Mouse (Mus musculus) liver, embryonic 15.5 days (tissue): ENCODE results near the gene Gm45062. TPM values are rescaled to one million over a fixed set of nuclear protein-coding genes. Genes with fewer than 3 reads are reported as not detected.
A peak's percentile ranks its signal among the peaks of the same experiment; 100 is the strongest.

ENCODE experiments used
- ATAC-seq: fragments of 200-750 bp; cut with Nextera tagmentation; 2 replicates; pipeline ENCODE4 v1.8.0; 2017; ENCODE audit warnings: moderate number of reproducible peaks, mild to moderate bottlenecking, moderate library complexity; ENCODE audit not compliant: insufficient read depth
- H3K27ac ChIP-seq: fragments of 300-500 bp; sonication (generic); replicated peaks from 2 replicates; pipeline ENCODE4 v1.5.1; 2015; ENCODE audit warnings: mild to moderate bottlenecking, inconsistent platforms
- H3K27me3 ChIP-seq: fragments of 300-500 bp; sonication (generic); 2 replicates; pipeline ENCODE4 v1.6.1; 2015; ENCODE audit warnings: mild to moderate bottlenecking, inconsistent platforms
- H3K36me3 ChIP-seq: fragments of 300-500 bp; sonication (generic); replicated peaks from 2 replicates; pipeline ENCODE4 v1.6.1; 2015; ENCODE audit warnings: moderate library complexity, mild to moderate bottlenecking, inconsistent platforms
- H3K4me1 ChIP-seq: fragments of 300-500 bp; sonication (generic); replicated peaks from 2 replicates; pipeline ENCODE4 v1.6.1; 2015; ENCODE audit warnings: inconsistent platforms
- H3K4me2 ChIP-seq: fragments of 300-500 bp; sonication (generic); 2 replicates; pipeline ENCODE4 v1.6.1; 2015; ENCODE audit warnings: moderate library complexity, mild to moderate bottlenecking, inconsistent platforms
- H3K4me3 ChIP-seq: fragments of 300-500 bp; sonication (generic); replicated peaks from 2 replicates; pipeline ENCODE4 v1.5.1; 2015; ENCODE audit warnings: mild to moderate bottlenecking, inconsistent platforms
- H3K9ac ChIP-seq: fragments of 300-500 bp; sonication (generic); 2 replicates; pipeline ENCODE4 v1.6.1; 2015; ENCODE audit warnings: moderate library complexity, mild to moderate bottlenecking, inconsistent platforms
- H3K9me3 ChIP-seq: fragments of 300-500 bp; sonication (generic); replicated peaks from 2 replicates; pipeline ENCODE4 v1.6.1; 2016; ENCODE audit warnings: inconsistent platforms
- WGBS: fragments of 180-500 bp; shearing (Covaris S2); methylation state at CpG from one replicate; pipeline ENCODE4 v1.1.7; 2015; ENCODE audit warnings: mixed read lengths; ENCODE audit not compliant: insufficient replicate concordance; 5-methylcytosine and 5-hydroxymethylcytosine counted together
- polyA plus RNA-seq: library from polyadenylated mRNA; unstranded; fragments of >200 nt; fragmentation: Nextera tagmentation; extraction: Ambion mirVana; gene quantifications from 2 replicates; pipeline ENCODE4 v1.2.1, GENCODE M21; 2015

Gene Gm45062
- polyA plus RNA-seq, 1 experiment from 2014 or later = 1.8 TPM

DNA sequence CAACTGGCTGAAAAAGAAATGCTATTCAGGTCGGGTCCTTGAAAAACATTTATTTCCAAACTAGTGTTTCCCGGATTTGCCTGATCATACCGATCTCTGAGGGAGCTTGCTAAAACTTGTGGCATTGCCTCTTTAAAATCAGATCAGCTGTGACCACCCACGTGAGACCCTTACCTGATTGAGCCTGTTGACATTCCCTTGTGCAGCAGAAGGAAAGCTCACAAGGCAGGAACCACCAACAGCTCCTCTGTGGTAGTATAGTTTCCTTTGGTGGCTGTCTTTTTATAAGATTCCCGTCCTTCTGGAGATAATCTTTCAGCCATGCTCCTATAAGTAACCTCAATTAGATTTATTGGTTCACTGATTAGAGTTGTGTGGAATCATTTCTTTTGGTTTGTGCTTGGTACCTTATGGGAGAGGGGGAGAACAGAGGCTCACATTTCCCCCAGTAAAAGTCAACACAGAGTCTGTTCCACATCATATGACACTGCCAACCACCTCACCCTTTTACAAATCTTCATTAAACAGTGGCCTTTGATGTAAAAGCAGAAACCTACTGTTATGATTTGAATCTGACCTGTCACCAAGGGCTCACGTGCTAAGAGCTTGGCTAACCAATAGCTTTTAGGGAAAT, 238.1 kb downstream of the Gm45062 start:
- WGBS = 56% methylated on average over 6 of the region's 6 CpGs
- H3K4me1 ChIP-seq = no peaks in the 10 kb centered on the region
- H3K27ac ChIP-seq = no peak overlapping the region
- H3K27me3 ChIP-seq = peaks cover 6% of the 10 kb centered on the region; the same call in 1 of the 2 replicates
- no peaks in the 10 kb centered on the region for H3K9me3 ChIP-seq
- H3K4me3 ChIP-seq = no peak overlapping the region
- ATAC-seq = no peak
- no peak overlapping the region for H3K9ac ChIP-seq
- no peak overlapping the region for H3K4me2 ChIP-seq
- no peaks in the 10 kb centered on the region for H3K36me3 ChIP-seq

DNA sequence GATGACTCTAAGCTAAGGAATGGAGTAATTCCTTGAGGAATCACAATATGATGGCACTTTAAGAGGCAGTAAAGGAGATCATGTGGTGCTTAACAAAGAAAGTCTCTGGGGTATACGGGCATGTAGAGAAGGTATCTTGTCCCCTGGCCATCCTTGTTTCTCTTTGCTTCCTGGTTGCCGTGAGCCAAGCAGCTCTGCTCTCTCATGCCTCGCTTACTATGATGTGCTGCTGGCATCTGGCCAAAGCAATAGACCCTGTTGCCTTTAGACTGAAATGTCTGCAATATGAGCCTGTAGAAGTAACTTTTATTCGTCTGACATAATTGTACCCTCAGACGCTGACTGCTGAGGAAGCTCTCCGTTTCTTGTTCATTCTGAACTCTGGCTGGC, 238.6 kb downstream of the Gm45062 start:
- ATAC-seq = no peak
- no peak overlapping the region for H3K4me2 ChIP-seq
- H3K9ac ChIP-seq = no peak overlapping the region
- peaks cover 10% of the 10 kb centered on the region; the same call in 1 of the 2 replicates for H3K27me3 ChIP-seq
- H3K27ac ChIP-seq = no peak overlapping the region
- 69% methylated on average over 6 of the region's 6 CpGs for WGBS
- H3K36me3 ChIP-seq = no peaks in the 10 kb centered on the region
- H3K4me1 ChIP-seq = no peaks in the 10 kb centered on the region
- H3K4me3 ChIP-seq = no peak overlapping the region
- no peaks in the 10 kb centered on the region for H3K9me3 ChIP-seq

DNA sequence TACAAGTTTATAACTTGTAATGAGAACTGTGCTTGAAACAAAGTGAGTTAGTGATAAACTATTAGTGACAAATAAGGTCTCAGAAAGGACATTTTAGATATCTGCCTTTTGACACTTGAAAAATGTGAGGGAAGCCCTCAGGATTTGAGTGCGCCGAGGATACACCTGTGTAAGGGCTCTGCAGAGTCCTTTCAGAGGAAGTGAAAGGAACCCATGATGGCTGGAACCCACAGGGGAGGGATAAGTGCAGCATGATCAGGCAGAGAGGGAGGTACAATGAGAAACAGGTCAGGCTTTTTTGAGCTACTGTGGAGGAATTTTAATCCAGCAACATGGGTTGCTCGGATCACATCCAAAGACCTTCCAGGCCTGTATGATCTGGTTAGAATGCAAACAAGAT, 239.7 kb downstream of the Gm45062 start:
- no peaks in the 10 kb centered on the region for H3K9me3 ChIP-seq
- no peak overlapping the region for H3K4me3 ChIP-seq
- H3K4me1 ChIP-seq = no peaks in the 10 kb centered on the region
- H3K4me2 ChIP-seq = no peak overlapping the region
- H3K36me3 ChIP-seq = no peaks in the 10 kb centered on the region
- H3K27me3 ChIP-seq = peaks cover 10% of the 10 kb centered on the region; the same call in 1 of the 2 replicates
- H3K9ac ChIP-seq = no peak overlapping the region
- 77% methylated on average over 3 of the region's 3 CpGs for WGBS
- ATAC-seq = no peak
- no peak overlapping the region for H3K27ac ChIP-seq

DNA sequence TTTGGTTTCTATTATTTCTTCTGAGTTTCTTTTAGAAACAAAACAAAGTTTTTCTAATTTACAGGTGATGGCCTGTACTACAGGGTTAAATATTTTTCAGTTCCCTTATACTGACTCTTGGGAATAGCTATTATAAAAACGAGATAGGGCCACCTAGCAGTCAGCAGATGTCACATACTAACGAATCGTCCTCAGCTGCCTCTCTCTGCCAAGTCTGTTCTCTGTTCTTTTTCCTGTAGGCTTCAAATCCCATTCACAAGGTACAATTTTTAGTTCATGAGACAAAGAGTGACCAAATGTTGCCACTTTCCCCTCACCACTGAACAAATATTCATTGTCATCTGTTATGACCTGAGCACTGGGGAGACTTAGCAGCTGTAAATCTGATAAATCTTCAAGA, 244.7 kb downstream of the Gm45062 start:
- Histone ChIP-seq H3K9me3 (no peaks in the 10 kb centered on the region), H3K9ac (no peak overlapping the region), H3K36me3 (no peaks in the 10 kb centered on the region), H3K4me3 (no peak overlapping the region), H3K4me2 (no peak overlapping the region), H3K27me3 (peaks cover 10% of the 10 kb centered on the region; the same call in 1 of the 2 replicates), H3K4me1 (peaks cover 8% of the 10 kb centered on the region), H3K27ac (no peak overlapping the region)
- no peak for ATAC-seq
- 43% methylated on average over 3 of the region's 3 CpGs for WGBS

DNA sequence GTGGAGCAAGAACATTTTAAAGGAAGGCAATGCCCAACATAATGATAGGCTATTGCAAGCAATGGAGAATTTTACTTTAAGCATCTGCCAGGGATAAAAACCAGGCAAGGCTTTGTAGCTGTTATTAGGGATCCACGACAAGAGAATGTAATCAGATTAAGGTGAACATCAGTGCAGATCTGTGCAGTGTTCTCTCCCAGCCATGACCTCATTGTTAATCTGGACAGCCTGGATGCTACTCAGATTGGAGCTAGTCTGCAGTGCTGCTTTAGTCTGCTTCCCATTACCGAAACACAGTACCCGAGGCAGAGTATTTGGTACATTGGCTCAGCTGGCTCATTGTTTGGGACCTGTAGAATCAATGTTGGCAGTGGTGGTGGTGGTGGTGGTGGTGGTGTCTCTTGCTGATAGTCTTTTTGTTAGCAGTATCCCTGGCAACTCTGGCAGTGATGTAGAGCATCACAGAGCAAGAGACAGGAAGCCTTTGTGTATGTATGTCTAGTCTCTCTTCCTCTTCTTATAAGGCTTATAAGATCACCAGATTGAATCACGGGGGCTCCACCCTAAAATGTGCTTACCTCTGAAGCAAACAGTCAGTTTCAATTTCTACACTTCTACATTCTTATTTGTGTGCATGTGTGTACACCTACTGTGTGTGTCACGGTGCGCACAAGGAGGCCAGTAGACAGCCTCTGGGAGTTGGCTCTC, 245.4 kb downstream of the Gm45062 start:
- WGBS = 68% methylated on average over 6 of the region's 6 CpGs
- no peak overlapping the region for H3K27ac ChIP-seq
- no peak for ATAC-seq

DNA sequence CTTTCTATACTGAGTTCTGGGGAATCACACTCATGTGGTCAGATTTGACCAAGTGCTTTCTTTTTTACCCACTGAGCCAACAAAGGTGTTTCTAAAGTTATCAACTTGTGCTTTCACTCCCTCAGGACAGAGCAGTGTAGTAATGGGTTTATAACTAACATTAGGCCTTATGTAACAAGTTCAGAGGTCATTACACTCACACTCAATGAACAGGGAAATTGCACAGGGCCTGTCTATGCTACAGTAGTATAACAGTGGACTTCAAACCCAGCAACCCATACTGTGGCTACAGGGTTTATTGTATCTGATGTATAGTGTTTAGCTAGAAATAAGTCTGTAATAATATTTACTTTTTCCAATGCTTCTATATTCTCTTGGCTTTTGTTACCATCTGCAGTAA, 247.4 kb downstream of the Gm45062 start:
- no peak for ATAC-seq

More for the DNA sequence above, 245.4 kb downstream of the Gm45062 start:
- no peak overlapping the region for H3K4me3 ChIP-seq
- H3K9ac ChIP-seq = no peak overlapping the region
- no peaks in the 10 kb centered on the region for H3K9me3 ChIP-seq
- H3K4me2 ChIP-seq = no peak overlapping the region
- H3K4me1 ChIP-seq = peaks cover 8% of the 10 kb centered on the region
- H3K36me3 ChIP-seq = no peaks in the 10 kb centered on the region
- H3K27me3 ChIP-seq = peaks cover 10% of the 10 kb centered on the region; the same call in 1 of the 2 replicates

DNA sequence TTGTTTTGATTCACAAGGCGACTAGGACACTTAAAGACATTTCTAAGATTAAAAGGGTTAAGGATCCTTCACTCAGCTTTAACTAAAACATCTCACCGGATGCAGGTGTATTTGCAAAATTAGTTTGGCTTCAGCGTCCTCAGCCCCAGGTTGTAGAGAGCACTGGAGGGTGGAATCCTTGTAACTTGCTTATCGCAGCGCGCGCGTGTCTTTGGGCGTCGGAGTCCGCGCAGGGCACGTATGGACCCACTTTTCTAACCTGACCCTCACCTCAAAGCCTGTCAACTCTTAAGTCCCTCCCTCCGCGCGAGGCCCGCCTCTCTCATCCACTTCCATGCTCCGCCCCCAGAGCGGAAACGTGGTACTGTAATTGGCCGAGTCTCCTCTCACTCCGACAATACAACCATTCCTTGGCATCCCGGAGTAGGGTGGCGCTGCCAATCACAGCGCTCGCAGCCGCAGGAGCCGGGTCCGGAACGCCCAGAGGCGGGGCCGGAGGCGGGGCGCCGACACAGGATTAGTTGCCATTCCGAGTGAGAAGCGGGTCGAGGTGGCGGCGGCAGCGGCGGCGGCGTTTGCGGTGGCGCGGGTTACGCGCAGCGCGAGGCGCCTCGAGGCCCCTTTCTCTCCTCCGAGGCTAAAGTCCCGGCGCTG, 249.8 kb downstream of the Gm45062 start:
- Histone ChIP-seq H3K4me3 (peak overlapping the region; percentile 94), H3K4me1 (peaks cover 31% of the 10 kb centered on the region), H3K36me3 (0 out of 2 replicates have a peak, but pooled peaks cover 3% of the 10 kb centered on the region), H3K27ac (peak overlapping the region; percentile 98), H3K27me3 (no peaks in the 10 kb centered on the region), H3K9me3 (no peaks in the 10 kb centered on the region), H3K9ac (peak overlapping the region; percentile 97), H3K4me2 (peak overlapping the region; percentile 98)
- under 1% methylated on average over 52 of the region's 56 CpGs for WGBS
- peak; percentile 98 for ATAC-seq

More for the DNA sequence above, 247.4 kb downstream of the Gm45062 start:
- Histone ChIP-seq H3K27me3 (peaks cover 6% of the 10 kb centered on the region; the same call in 1 of the 2 replicates), H3K9ac (no peak overlapping the region), H3K4me3 (no peak overlapping the region), H3K27ac (no peak overlapping the region), H3K4me2 (no peak overlapping the region), H3K4me1 (peaks cover 22% of the 10 kb centered on the region), H3K36me3 (no peaks in the 10 kb centered on the region), H3K9me3 (no peaks in the 10 kb centered on the region)

DNA sequence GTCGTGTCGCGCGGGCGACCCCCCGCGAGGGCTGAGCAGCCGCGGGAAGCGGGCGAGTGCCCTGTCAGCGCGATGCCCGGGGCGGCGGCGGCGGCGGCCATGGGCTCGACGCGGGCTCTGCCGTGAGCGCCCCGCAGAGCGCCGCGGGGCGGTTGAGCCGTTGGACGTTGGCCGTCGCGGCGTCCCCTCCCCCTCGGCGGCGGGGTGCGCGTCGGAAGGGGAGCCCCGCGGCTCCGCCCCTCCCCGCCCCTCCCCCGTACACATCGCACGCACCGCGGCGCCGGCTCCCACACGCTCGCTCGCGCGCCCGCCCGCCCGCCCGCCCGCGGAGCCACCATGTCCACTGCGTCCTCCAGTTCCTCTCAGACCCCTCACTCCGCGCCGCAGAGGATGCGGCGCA, 250.3 kb downstream of the Gm45062 start, which contains the start of gene Glcci1:
Gene Glcci1, plus strand, starts transcription at position 50 of the 400 bp plus-strand sequence.
- H3K4me1 ChIP-seq = peaks cover 31% of the 10 kb centered on the region
- H3K36me3 ChIP-seq = 0 out of 2 replicates have a peak, but pooled peaks cover 3% of the 10 kb centered on the region
- no peaks in the 10 kb centered on the region for H3K27me3 ChIP-seq
- peak within 1 kb of the TSS; percentile 98 for H3K27ac ChIP-seq
- peak within 1 kb of the TSS; percentile 97 for H3K9ac ChIP-seq
- no peaks in the 10 kb centered on the region for H3K9me3 ChIP-seq
- ATAC-seq = peak; percentile 80
- H3K4me2 ChIP-seq = peak within 1 kb of the TSS; percentile 98
- H3K4me3 ChIP-seq = peak within 1 kb of the TSS; percentile 94
- WGBS = 0% methylated on average over 37 of the region's 69 CpGs

DNA sequence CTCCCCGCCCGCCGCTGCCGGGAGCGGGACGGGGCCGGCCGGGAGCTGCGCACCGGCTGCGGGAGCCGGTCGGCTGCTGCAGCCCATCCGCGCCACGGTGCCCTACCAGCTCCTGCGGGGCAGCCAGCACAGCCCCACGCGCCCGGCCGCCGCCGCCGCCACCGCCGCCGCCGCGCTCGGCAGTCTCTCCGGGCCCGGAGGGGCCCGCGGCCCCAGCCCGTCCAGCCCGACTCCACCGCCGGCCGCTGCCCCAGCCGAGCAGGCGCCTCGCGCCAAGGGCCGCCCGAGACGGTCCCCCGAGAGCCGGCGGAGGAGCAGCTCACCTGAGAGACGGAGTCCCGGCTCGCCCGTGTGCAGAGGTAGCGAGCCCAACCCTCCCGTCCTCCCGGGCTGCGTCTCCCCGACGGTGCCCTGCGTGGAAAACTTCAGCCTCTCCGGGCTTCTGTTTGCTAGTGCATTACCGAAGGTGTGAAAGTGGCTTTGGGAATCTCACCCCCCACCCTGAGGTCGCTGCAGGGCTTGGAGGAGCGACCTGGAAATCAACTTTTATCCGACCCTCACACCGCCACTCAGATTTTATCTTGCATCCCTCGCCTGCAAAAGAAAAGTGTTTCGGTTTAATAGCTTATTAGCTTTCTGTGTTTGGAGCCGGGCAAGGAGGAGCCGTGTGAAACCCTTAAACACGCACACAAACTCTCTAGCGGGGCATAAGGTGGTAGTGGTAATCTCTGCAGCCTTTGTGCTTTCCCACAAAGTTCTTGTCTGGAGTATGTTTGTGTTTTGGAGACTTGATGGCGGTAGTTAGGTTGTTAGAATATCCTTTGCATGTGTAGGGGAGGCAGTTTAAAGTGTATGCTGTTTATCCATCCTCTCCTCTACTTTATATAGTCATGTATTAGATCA, 251.0 kb downstream of the Gm45062 start:
- Histone ChIP-seq H3K9ac (peak overlapping the region; percentile 97), H3K27me3 (no peaks in the 10 kb centered on the region), H3K4me2 (peak overlapping the region; percentile 98), H3K36me3 (0 out of 2 replicates have a peak, but pooled peaks cover 3% of the 10 kb centered on the region), H3K9me3 (no peaks in the 10 kb centered on the region), H3K4me1 (peaks cover 31% of the 10 kb centered on the region), H3K27ac (peak overlapping the region; percentile 98), H3K4me3 (peak overlapping the region; percentile 94)
- WGBS = 1% methylated on average over 64 of the region's 73 CpGs
- ATAC-seq = peak; percentile 8

DNA sequence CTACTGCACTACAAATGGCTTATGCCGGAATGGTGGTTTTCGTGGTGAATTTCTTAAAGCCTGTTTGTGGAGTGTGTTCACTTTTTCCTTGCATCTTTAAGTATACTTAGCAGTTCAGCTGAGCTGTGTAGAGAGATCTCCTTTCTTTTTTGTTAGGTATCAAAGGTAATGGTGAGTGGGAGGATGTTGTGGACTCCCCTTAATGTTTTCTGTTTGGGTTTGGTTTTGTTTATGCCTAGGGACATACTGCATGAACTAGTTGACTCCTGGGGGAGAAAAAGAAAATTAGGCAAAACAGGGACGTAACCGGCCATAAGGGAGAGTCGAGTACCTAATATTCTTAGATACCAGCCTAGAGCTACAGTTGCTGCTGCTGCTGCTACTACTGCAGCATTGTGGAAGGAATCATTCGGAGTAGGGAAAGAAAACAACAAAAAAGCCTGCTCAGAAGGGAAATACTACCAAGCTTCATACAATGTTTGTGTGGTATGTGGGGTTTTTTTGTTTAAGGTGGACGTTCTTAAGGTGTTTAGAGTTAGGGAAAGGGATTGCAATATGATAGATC, 251.7 kb downstream of the Gm45062 start:
- Histone ChIP-seq H3K4me1 (peaks cover 31% of the 10 kb centered on the region), H3K9me3 (no peaks in the 10 kb centered on the region), H3K27me3 (no peaks in the 10 kb centered on the region), H3K4me3 (peak overlapping the region; percentile 94), H3K36me3 (0 out of 2 replicates have a peak, but pooled peaks cover 3% of the 10 kb centered on the region), H3K27ac (no peak overlapping the region), H3K4me2 (peak overlapping the region; percentile 98), H3K9ac (peak overlapping the region; percentile 97)
- ATAC-seq = no peak
- WGBS = 28% methylated on average over 7 of the region's 7 CpGs
